Mouse (Mus musculus): ENCODE measurements around the gene Sema6d.

DNA sequence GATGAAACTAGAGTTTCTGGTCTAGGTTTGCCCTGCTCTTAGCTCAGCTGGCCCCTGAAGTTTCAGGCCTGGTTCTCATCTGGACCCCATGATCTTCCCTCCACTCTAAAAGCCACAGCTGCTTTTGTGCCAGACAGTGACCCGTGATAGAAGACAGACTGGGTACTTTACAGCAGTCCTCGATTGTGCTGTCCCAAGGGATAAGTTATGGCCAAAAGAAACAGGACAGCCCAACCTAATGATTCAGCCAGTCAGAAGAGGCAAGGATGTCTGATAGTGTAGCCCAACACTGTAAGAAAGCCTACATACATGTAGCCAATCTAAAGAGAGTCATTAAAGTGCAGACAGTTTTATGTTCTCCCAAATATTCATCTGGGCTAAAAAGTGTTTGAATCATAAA lies 371.2 kb downstream of the Sema6d start:
- TF ChIP-seq CTCF (IDR thresholded peaks at IDR 0.05; ENCODE audit: control insufficient read depth, insufficient read depth, low read length) (no peak), POLR2A (IDR thresholded peaks at IDR 0.05; ENCODE audit: borderline replicate concordance, control insufficient read depth, low read depth, low read length) (no peak)
